Mouse (Mus musculus) left cerebral cortex, adult 18-20 months (tissue): ENCODE results near the gene Oxct2b. TPM values are rescaled to one million over a fixed set of nuclear protein-coding genes. Genes with fewer than 3 reads are reported as not detected.
"Not testable (repeated sequence)": the region's sequence is repeated elsewhere in the genome, so short reads cannot be mapped to it uniquely, and the experiment has no call there.

Source experiments
- DNase-seq, 2 experiments: peaks; one replicate each; pipeline ENCODE4 v3.0.0; 2021 to 2022; ENCODE audit warnings: low spot score in 2 of 2, mixed read lengths in 1 of 2
- total RNA-seq, 2 experiments: library from RNA; stranded (reverse); gene quantifications; 2 replicates each; pipeline ENCODE4 v1.2.3; 2021

Gene Oxct2b
- total RNA-seq, 2 experiments from 2014 or later, result not detected

- DNase-seq, result no peak
These were observed 3.8 kb upstream of the Oxct2b start for GRCm38 (mm10) chr4:123112216-123112764.

GRCm38 (mm10) chr4:123114651-123115050, 1.4 kb upstream of the Oxct2b start:
- DNase-seq, result not testable (repeated sequence)

GRCm38 (mm10) chr4:123116640-123117039, 574 bp downstream of the Oxct2b start:
- DNase-seq, result peak; percentile 17

- no peak for DNase-seq
These were observed 5.2 kb downstream of the Oxct2b start for GRCm38 (mm10) chr4:123121286-123121685.

- DNase-seq, result no peak
These were observed 10.6 kb downstream of the Oxct2b start for GRCm38 (mm10) chr4:123126626-123127025.

GRCm38 (mm10) chr4:123127051-123127450, 11.0 kb downstream of the Oxct2b start:
- DNase-seq, result no peak

GRCm38 (mm10) chr4:123137551-123137950, 21.5 kb downstream of the Oxct2b start:
- no peak for DNase-seq

GRCm38 (mm10) chr4:123139513-123140154, 23.6 kb downstream of the Oxct2b start, which contains the start of gene Ppie:
Gene Ppie, minus strand, starts transcription at chr4:123139951.
- peak; percentile 66 to 74 for DNase-seq

GRCm38 (mm10) chr4:123147446-123148150, 31.5 kb downstream of the Oxct2b start:
- peak; percentile 47 to 65 for DNase-seq

- DNase-seq, result no peak
These were observed 35.9 kb downstream of the Oxct2b start for GRCm38 (mm10) chr4:123152003-123152402.

- DNase-seq, result peak; percentile 78 to 89
These were observed 36.9 kb downstream of the Oxct2b start for GRCm38 (mm10) chr4:123152976-123153375.

- peak; percentile 27 to 36 for DNase-seq
These were observed 38.9 kb downstream of the Oxct2b start for GRCm38 (mm10) chr4:123155004-123155403.

- no peak for DNase-seq
These were observed 39.4 kb downstream of the Oxct2b start for GRCm38 (mm10) chr4:123155427-123155826.

GRCm38 (mm10) chr4:123155840-123156239, 39.8 kb downstream of the Oxct2b start:
- DNase-seq, result no peak

- DNase-seq, result no peak
These were observed 44.5 kb downstream of the Oxct2b start for GRCm38 (mm10) chr4:123160571-123160970.

- not testable (repeated sequence) for DNase-seq
These were observed 45.2 kb downstream of the Oxct2b start for GRCm38 (mm10) chr4:123161251-123161650.

- no peak for DNase-seq
These were observed 46.3 kb downstream of the Oxct2b start for GRCm38 (mm10) chr4:123162305-123162917.

GRCm38 (mm10) chr4:123164157-123164556, 48.1 kb downstream of the Oxct2b start:
- DNase-seq, result peak; percentile 50 to 67
